Mouse (Mus musculus) ES-Bruce4 (cell line): ENCODE measurements around the gene Tinag.

Experiments
- CTCF ChIP-seq: IDR thresholded peaks from one replicate; pipeline ENCODE4 v1.8.1; 2011; ENCODE audit warnings: low read depth, low read length
- EP300 ChIP-seq: IDR thresholded peaks from 2 replicates; pipeline ENCODE4 v1.6.1; 2011; ENCODE audit warnings: low read depth, low read length; ENCODE audit not compliant: insufficient read depth
- POLR2A ChIP-seq: IDR thresholded peaks from one replicate; pipeline ENCODE4 v1.8.1; 2011; ENCODE audit warnings: low read length; ENCODE audit not compliant: insufficient read depth

DNA sequence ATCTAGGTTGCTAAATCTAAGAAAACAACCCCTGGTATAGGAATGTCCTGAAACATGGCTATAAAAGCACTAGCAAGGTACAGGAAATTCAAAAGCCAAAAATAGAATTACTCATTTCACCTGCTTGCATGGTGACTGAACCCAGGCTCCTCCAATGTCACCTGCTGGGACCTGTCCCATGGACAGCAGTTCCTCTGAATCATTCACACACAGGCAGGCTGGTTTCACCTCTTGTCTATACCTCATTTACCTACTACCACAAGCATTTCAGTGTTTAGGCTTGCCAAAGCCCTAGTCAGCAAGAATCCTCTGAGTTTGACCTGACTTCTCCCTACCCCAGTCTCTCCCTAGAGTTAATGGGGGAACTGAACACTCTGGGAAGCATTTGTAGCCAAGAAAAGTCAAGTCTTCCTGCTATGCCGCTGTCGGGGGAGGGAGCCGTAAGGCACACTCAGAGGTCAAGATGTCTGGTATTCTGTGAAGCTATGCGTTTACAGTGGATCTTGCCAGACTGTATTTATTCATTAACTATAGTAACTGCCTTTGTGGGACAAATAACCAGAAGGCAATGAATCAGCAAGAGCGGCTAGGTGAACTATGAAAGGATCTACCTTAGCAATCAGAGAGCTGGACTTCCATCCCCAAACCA is 597 bp upstream of the Tinag start:
- TF ChIP-seq CTCF (no peak), POLR2A (no peak), EP300 (no peak)
